Mouse (Mus musculus) right cerebral cortex, postnatal 36 days (tissue): ENCODE results near the gene Fem1a.
"Not testable (repeated sequence)": the region's sequence is repeated elsewhere in the genome, so short reads cannot be mapped to it uniquely, and the experiment has no call there.

ENCODE experiments used
- DNase-seq, 2 experiments: peaks; one replicate each; pipeline ENCODE4 v3.0.0; 2022; ENCODE audit warnings: low spot score in 2 of 2, mixed read lengths in 1 of 2

The Fem1a gene

GRCm38 (mm10) chr17:56255429-56255828 lies 1.2 kb upstream of the Fem1a start:
- DNase-seq, result peak in 1 of 2 experiments; percentile 54

GRCm38 (mm10) chr17:56255863-56256238 lies 759 bp upstream of the Fem1a start:
- peak; percentile 97 to 99 for DNase-seq

GRCm38 (mm10) chr17:56257181-56257894 lies 728 bp downstream of the Fem1a start:
- DNase-seq, result no peak

- not testable (repeated sequence) for DNase-seq
Measured at GRCm38 (mm10) chr17:56258269-56258668, 1.7 kb downstream of the Fem1a start.

GRCm38 (mm10) chr17:56258812-56259211 lies 2.2 kb downstream of the Fem1a start:
- not testable (repeated sequence) for DNase-seq

GRCm38 (mm10) chr17:56259301-56260037 lies 2.9 kb downstream of the Fem1a start:
- no peak for DNase-seq

- DNase-seq, result no peak
Measured at GRCm38 (mm10) chr17:56261166-56261565, 4.6 kb downstream of the Fem1a start.

- no peak for DNase-seq
Measured at GRCm38 (mm10) chr17:56262645-56263094, 6.1 kb downstream of the Fem1a start.

GRCm38 (mm10) chr17:56264020-56264419 lies 7.4 kb downstream of the Fem1a start:
- peak; percentile 71 to 75 for DNase-seq

GRCm38 (mm10) chr17:56265011-56265410 lies 8.4 kb downstream of the Fem1a start:
- DNase-seq, result no peak

GRCm38 (mm10) chr17:56265869-56266268 lies 9.3 kb downstream of the Fem1a start:
- DNase-seq, result no peak

GRCm38 (mm10) chr17:56266271-56266670 lies 9.7 kb downstream of the Fem1a start:
- peak; percentile 78 to 91 for DNase-seq

GRCm38 (mm10) chr17:56269153-56269630 lies 12.6 kb downstream of the Fem1a start:
- peak; percentile 58 to 70 for DNase-seq

- no peak for DNase-seq
Measured at GRCm38 (mm10) chr17:56269741-56270140, 13.1 kb downstream of the Fem1a start.

GRCm38 (mm10) chr17:56271609-56272253 lies 15.1 kb downstream of the Fem1a start:
- DNase-seq, result no peak

GRCm38 (mm10) chr17:56272644-56273043 lies 16.0 kb downstream of the Fem1a start:
- DNase-seq, result no peak

GRCm38 (mm10) chr17:56273482-56273881 lies 16.9 kb downstream of the Fem1a start:
- no peak for DNase-seq

- DNase-seq, result no peak
Measured at GRCm38 (mm10) chr17:56273986-56274385, 17.4 kb downstream of the Fem1a start.

- DNase-seq, result no peak
Measured at GRCm38 (mm10) chr17:56275842-56276480, 19.4 kb downstream of the Fem1a start.

GRCm38 (mm10) chr17:56276643-56277566 lies 20.3 kb downstream of the Fem1a start, which contains the start of gene Ticam1:
Gene Ticam1, minus strand, starts transcription at chr17:56276786.
- peak; percentile 81 to 83 for DNase-seq

GRCm38 (mm10) chr17:56277567-56277893 lies 20.9 kb downstream of the Fem1a start:
- no peak for DNase-seq
